Mouse (Mus musculus) frontal cortex, adult 2 months (tissue): ENCODE measurements around the gene Ush1g. TPM values are rescaled to one million over a fixed set of nuclear protein-coding genes. Genes with fewer than 3 reads are reported as not detected.
A peak's percentile ranks its signal among the peaks of the same experiment; 100 is the strongest.

Source experiments
- DNase-seq, 2 experiments: peaks; one replicate each; pipeline ENCODE4 v3.0.0; 2022; ENCODE audit warnings: low spot score in 1 of 2; ENCODE audit errors: extremely low spot score in 1 of 2
- polyA plus RNA-seq: library from polyadenylated mRNA; depleted of rRNA; stranded (reverse); fragments of >200 nt; gene quantifications from 2 replicates; pipeline ENCODE4 v1.2.3, GENCODE M21; 2012

Gene Ush1g
- polyA plus RNA-seq, 1 experiment: 7.8 TPM

GRCm38 (mm10) chr11:115290919-115291318 lies 30.9 kb downstream of the Ush1g start:
- DNase-seq: peak in 1 of 2 experiments; percentile 41

DNA sequence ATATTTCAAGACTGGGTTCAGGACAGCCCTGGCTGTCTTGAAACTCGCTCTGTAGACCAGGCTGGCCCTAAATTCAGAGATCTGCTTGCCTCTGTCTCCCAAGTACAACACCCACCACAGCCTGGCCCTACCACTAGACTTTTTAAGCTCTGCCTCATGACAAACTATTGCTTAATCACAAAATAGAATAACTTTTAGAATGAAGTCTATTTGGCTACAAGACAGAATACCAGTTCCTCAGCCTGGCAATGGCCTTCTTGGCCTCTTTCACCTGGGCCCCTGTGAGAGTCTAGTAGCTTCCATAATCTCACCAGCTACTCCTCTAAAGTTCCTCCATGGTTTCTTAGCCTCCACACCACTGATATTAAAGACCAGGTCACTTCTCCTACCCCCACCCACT lies 31.5 kb downstream of the Ush1g start:
- DNase-seq: no peak

DNA sequence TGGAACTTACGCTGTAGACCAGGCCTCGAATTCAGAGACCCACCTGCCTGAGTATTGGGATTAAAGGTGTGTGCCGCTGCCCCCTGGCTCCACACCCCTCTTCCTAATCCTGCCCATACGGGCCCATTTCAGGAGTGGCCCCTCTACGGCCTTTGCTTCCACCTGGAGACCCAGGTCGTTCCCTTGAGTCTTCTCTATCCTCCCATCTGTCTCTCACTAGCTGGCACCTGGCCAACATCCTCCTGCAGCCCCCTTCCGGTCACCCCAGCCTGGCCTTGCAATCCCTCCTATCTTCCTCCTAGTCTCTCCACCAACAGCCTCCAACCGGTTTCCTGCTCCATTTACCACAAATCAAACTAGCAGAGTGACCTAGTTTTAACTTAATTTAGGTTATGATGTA lies 32.0 kb downstream of the Ush1g start:
- no peak for DNase-seq

DNA sequence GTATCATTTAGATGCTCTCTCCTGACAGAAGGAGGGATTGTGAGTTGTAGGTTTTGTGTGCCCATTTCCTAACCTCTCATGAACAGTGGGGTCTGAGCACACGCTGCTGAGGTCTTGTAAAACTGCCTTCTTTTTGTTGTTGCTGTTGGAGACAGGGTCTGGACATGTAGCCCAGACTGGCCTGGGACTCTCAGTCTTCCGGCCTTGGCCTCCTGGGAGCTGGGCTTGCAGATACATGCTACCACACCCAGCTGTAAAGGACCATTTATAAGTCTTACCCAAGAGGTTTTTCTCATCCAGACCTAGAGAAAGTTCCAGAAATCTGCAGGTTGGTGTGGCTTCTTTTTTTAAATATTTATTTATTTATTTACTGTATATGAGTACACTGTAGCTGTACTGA lies 33.5 kb downstream of the Ush1g start:
- no peak for DNase-seq

DNA sequence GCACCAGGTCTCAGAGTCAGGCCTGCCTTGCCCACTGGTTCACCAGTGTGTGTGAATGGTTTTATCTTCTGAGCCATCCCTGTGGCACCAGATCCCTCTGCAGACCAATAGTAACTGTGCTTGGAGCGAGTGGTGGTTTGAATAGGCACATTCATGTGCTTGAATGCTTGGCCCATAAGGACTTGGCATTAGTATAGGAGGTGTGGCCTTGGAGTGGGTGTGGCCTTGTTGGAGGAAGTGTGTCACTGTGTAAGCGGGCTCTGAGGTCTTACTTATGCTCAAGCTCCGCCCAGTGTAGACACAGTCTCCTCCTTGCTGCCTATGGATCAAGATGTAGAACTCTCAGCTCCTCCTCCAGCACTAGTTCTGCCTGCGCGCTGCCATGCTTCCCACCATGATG lies 34.5 kb downstream of the Ush1g start:
- no peak for DNase-seq

DNA sequence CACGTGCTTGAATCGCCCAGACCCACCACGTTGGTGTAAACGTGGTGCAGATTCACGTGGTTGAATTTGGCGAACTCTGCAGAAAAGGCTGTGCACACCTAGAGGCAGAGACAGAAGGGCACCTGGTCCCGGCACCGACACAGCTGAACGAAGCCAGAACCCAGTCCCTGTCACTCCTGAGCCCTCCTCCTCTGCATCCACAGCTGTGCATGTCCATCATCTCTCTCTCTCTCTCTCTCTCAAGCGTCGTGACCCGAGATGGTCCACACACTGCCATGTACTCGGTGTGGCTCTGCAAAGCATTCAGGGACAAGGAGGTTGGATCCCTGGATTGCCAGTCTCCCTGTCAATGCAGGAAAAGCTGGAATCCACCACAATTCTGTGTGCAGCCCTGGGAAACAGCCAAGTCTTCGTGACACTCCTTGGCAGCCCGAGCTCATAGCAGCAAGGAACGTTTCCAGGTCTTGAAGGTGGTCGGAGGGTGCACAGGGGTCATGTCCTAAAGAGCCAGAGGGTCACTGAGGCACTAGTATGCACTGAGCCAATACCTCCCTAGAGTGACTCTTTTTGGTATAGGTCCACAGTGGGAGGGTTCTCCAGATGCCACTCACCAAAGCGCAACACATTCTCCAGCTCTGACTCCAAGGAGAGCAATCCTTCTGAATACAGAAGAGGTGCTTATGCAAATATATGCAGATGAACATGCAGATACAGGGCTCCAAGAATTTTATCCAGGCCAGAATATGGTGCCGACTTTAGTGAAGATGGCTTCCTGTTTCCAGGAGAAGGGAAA lies 35.4 kb downstream of the Ush1g start:
- peak in 1 of 2 experiments; percentile 48 for DNase-seq

- DNase-seq: no peak
These were observed 36.6 kb downstream of the Ush1g start for GRCm38 (mm10) chr11:115285282-115285681.

GRCm38 (mm10) chr11:115283891-115284620 lies 37.8 kb downstream of the Ush1g start:
- DNase-seq: no peak

DNA sequence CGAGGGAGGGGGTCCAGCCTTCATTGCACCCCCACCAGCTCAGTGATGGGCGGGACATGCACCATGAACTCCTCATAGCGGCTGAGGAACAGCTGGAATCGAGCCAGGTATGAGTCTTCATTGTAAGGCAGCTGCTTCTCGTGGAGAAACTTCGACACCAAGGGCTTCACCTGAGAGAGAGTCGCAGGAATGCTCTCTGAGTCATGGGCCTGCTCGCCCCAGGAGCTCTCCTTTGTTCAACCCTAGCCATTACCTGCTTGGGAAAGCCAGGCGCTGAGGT lies 38.4 kb downstream of the Ush1g start:
- no peak for DNase-seq

- peak in 1 of 2 experiments; percentile 42 for DNase-seq
These were observed 38.9 kb downstream of the Ush1g start for GRCm38 (mm10) chr11:115282723-115283485.

GRCm38 (mm10) chr11:115282295-115282694 lies 39.5 kb downstream of the Ush1g start:
- peak in 1 of 2 experiments; percentile 33 for DNase-seq

DNA sequence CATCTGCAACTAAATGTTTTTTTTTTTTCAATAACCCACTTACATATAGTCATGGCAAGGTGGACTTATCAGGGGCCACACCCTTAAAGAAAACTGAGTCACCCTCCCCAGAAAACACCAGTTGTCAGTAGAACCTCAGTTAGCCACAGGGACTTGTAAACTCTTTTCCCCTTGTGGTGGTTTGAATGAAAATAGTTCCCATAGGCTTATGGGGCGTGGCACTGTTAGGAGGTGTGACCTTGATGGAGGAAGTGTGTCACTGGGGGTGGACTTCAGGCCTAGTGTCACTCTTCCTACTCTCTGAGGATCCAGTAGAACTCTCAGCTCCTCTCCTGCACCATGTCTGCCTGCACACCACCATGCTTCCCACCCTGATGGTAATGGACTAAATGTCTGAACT lies 42.1 kb downstream of the Ush1g start:
- DNase-seq: no peak

DNA sequence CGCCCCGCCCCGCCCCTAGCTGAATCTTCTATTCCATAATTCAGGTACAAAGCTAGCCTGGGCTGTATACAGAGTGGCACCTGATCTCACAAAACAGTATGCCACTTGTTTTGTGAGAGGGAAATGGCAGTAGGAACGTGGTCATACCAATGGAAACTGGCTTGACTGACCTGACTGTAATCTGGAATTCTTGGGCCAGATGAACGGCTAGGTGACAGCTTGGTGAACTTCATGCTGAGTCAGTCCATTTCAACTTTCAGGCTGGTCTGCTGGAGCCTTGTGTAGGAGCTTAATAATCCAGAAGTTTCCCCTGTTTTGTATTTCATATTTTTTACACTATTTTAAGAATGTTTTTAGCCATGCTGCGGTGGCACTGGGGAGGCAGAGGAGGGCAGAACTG lies 43.7 kb downstream of the Ush1g start:
- DNase-seq: no peak

GRCm38 (mm10) chr11:115277604-115277975 lies 44.3 kb downstream of the Ush1g start:
- no peak for DNase-seq

DNA sequence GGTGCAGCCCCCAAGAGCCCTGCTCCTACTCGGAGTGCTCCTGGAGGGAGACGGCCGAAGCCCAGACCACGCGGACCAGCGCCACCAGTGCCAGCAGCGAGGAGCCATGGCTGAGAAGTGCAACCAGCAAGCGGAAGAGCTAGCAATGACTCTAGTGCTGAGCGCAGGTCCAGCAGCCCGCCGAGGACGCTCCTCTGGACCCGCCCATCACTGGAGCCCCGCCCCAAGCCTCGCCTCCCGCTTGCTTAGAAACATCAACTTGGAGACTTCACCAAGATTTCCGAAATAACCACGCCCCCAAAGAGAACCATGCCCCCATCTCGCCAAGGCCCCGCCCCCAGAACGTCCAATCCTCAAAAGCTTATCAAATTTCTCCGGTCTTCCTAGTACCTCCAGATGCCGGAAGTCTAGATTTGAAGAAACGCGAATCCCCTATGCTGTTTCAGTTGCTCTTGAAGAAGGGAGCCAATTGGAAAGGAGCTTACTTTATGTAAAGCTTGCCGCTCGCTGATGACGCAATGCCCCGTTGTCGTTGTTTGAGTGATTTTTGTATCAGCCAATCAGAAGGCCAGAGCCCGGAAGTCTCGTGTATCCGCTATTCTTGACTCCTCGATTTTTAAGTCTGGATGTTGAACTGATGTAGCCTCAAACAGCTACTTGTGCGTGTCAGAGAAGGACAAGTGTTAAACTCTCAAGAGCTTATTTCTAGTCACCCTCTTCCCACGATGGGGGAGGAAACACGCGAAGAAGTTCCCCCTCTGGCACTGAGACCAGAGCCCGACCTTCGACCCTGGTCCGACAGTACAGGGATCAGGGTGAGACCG lies 44.8 kb downstream of the Ush1g start, which contains the start of gene Fdxr:
Fdxr (minus strand) TSS at position 271 of the 824 bp plus-strand sequence.
- DNase-seq: peak; percentile 99 to 100

- no peak for DNase-seq
These were observed 45.9 kb downstream of the Ush1g start for GRCm38 (mm10) chr11:115275954-115276353.

DNA sequence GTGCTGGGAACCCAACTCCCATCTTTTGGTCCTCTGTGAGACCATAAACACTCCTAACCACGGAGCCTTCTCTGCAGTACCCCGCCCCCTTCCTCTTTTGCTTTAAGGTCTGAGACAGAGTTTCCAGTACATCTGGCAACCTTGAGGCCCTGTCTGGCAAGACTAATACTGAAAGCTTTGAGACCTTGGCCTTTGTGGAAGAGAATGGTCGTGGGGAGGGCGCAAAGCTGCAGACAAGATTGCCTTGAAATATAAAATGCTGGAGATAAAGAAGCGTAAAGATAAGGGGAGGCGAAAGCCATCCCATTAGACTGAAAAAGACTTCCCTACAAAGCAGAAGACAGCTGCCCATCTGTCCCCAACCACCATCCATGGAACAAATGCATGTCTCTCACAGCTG lies 46.3 kb downstream of the Ush1g start:
- DNase-seq: no peak

DNA sequence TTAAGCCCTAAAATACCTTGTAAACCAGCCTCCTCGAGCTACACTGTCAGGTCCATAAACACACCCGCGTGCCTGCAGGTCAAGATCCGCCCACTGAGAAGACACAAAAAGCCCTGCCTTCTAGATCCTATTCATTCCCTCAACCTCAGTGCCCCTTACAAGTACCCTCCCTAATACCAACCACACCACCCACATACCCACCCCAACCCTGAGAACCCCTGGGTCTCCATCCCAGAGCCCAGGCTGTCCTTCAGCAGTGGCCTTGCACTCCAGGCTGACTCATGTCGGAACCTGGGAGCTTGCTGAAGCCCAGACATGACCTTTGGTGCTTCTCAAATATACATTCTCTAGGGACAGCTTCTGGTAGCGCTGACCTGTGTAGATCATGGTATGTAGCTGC lies 47.1 kb downstream of the Ush1g start:
- no peak for DNase-seq

- no peak for DNase-seq
These were observed 47.7 kb downstream of the Ush1g start for GRCm38 (mm10) chr11:115274178-115274577.

GRCm38 (mm10) chr11:115273735-115274134 lies 48.1 kb downstream of the Ush1g start:
- no peak for DNase-seq
